Mouse (Mus musculus) neural tube, postnatal 0 days (tissue): ENCODE data around the gene Ttf2. TPM values are rescaled to one million over a fixed set of nuclear protein-coding genes. Genes with fewer than 3 reads are reported as not detected.

Experiments
- polyA plus RNA-seq: library from polyadenylated mRNA; unstranded; fragments of >200 nt; fragmentation: Nextera tagmentation; extraction: Ambion mirVana; gene quantifications from 2 replicates; pipeline ENCODE4 v1.2.1, GENCODE M21; 2015

Gene Ttf2
- polyA plus RNA-seq: 2.5 and 3.2 TPM in 2 replicates

GRCm38 (mm10) chr3:100969176-100969917, at the start of gene Ttf2:
Gene Ttf2, minus strand, starts transcription at chr3:100969663.

GRCm38 (mm10) chr3:100921825-100922505, 47.5 kb downstream of the Ttf2 start, which contains the start of gene Trim45:
Gene Trim45, plus strand, starts transcription at chr3:100922202.

Other genes with a start within 250 kb of the Ttf2 start
- not detected in 2 replicates for gene Vtcn1, start 144.2 kb downstream of the Ttf2 start, polyA plus RNA-seq
- 4.9 and 6.5 TPM in 2 replicates for gene Trim45, start 47.5 kb downstream of the Ttf2 start, polyA plus RNA-seq
- 0.08 and 0.09 TPM in 2 replicates for gene Cd101, start 59.9 kb upstream of the Ttf2 start, polyA plus RNA-seq
- 4.1 and 5.0 TPM in 2 replicates for gene Ptgfrn, start 140.6 kb upstream of the Ttf2 start, polyA plus RNA-seq